Mouse (Mus musculus) lung, embryonic 15.5 days (tissue): ENCODE results near the gene Tmem216. TPM values are rescaled to one million over a fixed set of nuclear protein-coding genes. Genes with fewer than 3 reads are reported as not detected.

ENCODE experiments used
- polyA plus RNA-seq: library from polyadenylated mRNA; unstranded; fragments of >200 nt; fragmentation: Nextera tagmentation; extraction: Ambion mirVana; gene quantifications from 2 replicates; pipeline ENCODE4 v1.2.1, GENCODE M21; 2015

Gene Tmem216
- polyA plus RNA-seq, 1 experiment from 2014 or later: 44.5 TPM

Other genes starting within 250 kb of the Tmem216 start
- 2.1 TPM in 2 replicates for gene Syt7, start 167.1 kb downstream of the Tmem216 start, polyA plus RNA-seq
- 0.79 and 1.1 TPM in 2 replicates for gene Lrrc10b, start 98.8 kb downstream of the Tmem216 start, polyA plus RNA-seq
- 0.81 and 0.87 TPM in 2 replicates for gene Ppp1r32, start 73.3 kb downstream of the Tmem216 start, polyA plus RNA-seq
- gene Cpsf7, start 31.0 kb downstream of the Tmem216 start, polyA plus RNA-seq: 37.0 and 38.4 TPM in 2 replicates
- gene Sdhaf2, start 30.1 kb downstream of the Tmem216 start, polyA plus RNA-seq: 56.5 and 56.6 TPM in 2 replicates
- 20.4 and 21.7 TPM in 2 replicates for gene Cyb561a3, start 20.9 kb upstream of the Tmem216 start, polyA plus RNA-seq
- gene Tmem138, start 21.1 kb upstream of the Tmem216 start, polyA plus RNA-seq: 39.4 and 40.3 TPM in 2 replicates
- 369 and 379 TPM in 2 replicates for gene Ddb1, start 49.1 kb upstream of the Tmem216 start, polyA plus RNA-seq
- gene Tkfc, start 49.4 kb upstream of the Tmem216 start, polyA plus RNA-seq: 16.1 and 16.2 TPM in 2 replicates
- gene Vwce, start 78.0 kb upstream of the Tmem216 start, polyA plus RNA-seq: 0.52 and 1.3 TPM in 2 replicates
- gene Pga5, start 121.8 kb upstream of the Tmem216 start, polyA plus RNA-seq: not detected in 2 replicates
- 30.3 and 33.4 TPM in 2 replicates for gene Vps37c, start 132.5 kb upstream of the Tmem216 start, polyA plus RNA-seq
- gene Cd5, start 182.8 kb upstream of the Tmem216 start, polyA plus RNA-seq: 0.45 and 0.91 TPM in 2 replicates